Mouse (Mus musculus) kidney, postnatal 10 days (tissue): Measurements from ENCODE around the gene Crxos.
"Not testable (repeated sequence)": the region's sequence is repeated elsewhere in the genome, so short reads cannot be mapped to it uniquely, and the experiment has no call there.

Experiments
- DNase-seq: peaks from one replicate; pipeline ENCODE4 v3.0.0; 2021; ENCODE audit warnings: mixed read lengths

Gene Crxos

GRCm38 (mm10) chr7:15882317-15882716, at the start of gene Crxos:
Crxos (plus strand) TSS chr7:15882617.
- no peak for DNase-seq

- DNase-seq = no peak
Observed at GRCm38 (mm10) chr7:15839578-15839977, 42.8 kb upstream of the Crxos start, which contains the start of gene Obox6. Obox6 (minus strand) TSS chr7:15839678.

GRCm38 (mm10) chr7:15859657-15860056, 22.8 kb upstream of the Crxos start:
- peak; percentile 5 for DNase-seq

- DNase-seq = no peak
Observed at GRCm38 (mm10) chr7:15864104-15864503, 18.3 kb upstream of the Crxos start.

GRCm38 (mm10) chr7:15879756-15880155, 2.7 kb upstream of the Crxos start, which contains the start of gene Crx:
Crx (minus strand) TSS chr7:15879968.
- DNase-seq = no peak

GRCm38 (mm10) chr7:15881388-15881787, 1.0 kb upstream of the Crxos start:
- no peak for DNase-seq

- DNase-seq = no peak
Observed at GRCm38 (mm10) chr7:15881831-15882230, 586 bp upstream of the Crxos start.

GRCm38 (mm10) chr7:15884127-15884526, 1.7 kb downstream of the Crxos start:
- no peak for DNase-seq

GRCm38 (mm10) chr7:15894251-15894650, 11.8 kb downstream of the Crxos start:
- no peak for DNase-seq

GRCm38 (mm10) chr7:15901366-15902048, 19.1 kb downstream of the Crxos start:
- no peak for DNase-seq

- no peak for DNase-seq
Observed at GRCm38 (mm10) chr7:15905861-15906260, 23.4 kb downstream of the Crxos start.

GRCm38 (mm10) chr7:15906602-15907001, 24.2 kb downstream of the Crxos start:
- no peak for DNase-seq

- no peak for DNase-seq
Observed at GRCm38 (mm10) chr7:15907971-15908590, 25.7 kb downstream of the Crxos start.

- no peak for DNase-seq
Observed at GRCm38 (mm10) chr7:15910521-15910920, 28.1 kb downstream of the Crxos start.

GRCm38 (mm10) chr7:15912183-15912582, 29.8 kb downstream of the Crxos start:
- peak; percentile 85 for DNase-seq

- peak; percentile 56 for DNase-seq
Observed at GRCm38 (mm10) chr7:15914252-15914651, 31.8 kb downstream of the Crxos start.

GRCm38 (mm10) chr7:15914751-15915150, 32.3 kb downstream of the Crxos start:
- no peak for DNase-seq

GRCm38 (mm10) chr7:15915695-15916094, 33.3 kb downstream of the Crxos start:
- DNase-seq = not testable (repeated sequence)

GRCm38 (mm10) chr7:15916134-15916723, 33.8 kb downstream of the Crxos start:
- no peak for DNase-seq

- DNase-seq = no peak
Observed at GRCm38 (mm10) chr7:15916996-15917395, 34.6 kb downstream of the Crxos start.

- no peak for DNase-seq
Observed at GRCm38 (mm10) chr7:15918371-15918770, 36.0 kb downstream of the Crxos start.

- DNase-seq = no peak
Observed at GRCm38 (mm10) chr7:15919947-15920346, 37.5 kb downstream of the Crxos start.

- DNase-seq = no peak
Observed at GRCm38 (mm10) chr7:15920645-15921190, 38.3 kb downstream of the Crxos start.

GRCm38 (mm10) chr7:15921796-15922195, 39.4 kb downstream of the Crxos start:
- peak; percentile 43 for DNase-seq
